Mouse (Mus musculus) granulocyte monocyte progenitor cell, adult 5-6 weeks (primary cell): ENCODE data around the gene Gm11559. TPM values are rescaled to one million over a fixed set of nuclear protein-coding genes. Genes with fewer than 3 reads are reported as not detected.
"Not testable (repeated sequence)": the region's sequence is repeated elsewhere in the genome, so short reads cannot be mapped to it uniquely, and the experiment has no call there.

ENCODE experiments used
- ATAC-seq: replicated peaks from 2 replicates; pipeline ENCODE4 v1.8.0; 2016; ENCODE audit warnings: mild to moderate bottlenecking, moderate TSS enrichment, inconsistent platforms; ENCODE audit not compliant: poor library complexity, severe bottlenecking
- total RNA-seq, 2 experiments: library from RNA; stranded (forward) in 1 of 2; stranded (reverse) in 1 of 2; fragments of 200-712, 200-1000 nt in 1 of 2; fragments of >200 nt in 1 of 2; fragmentation: Nextera tagmentation in 1 of 2; gene quantifications; 2 replicates each; pipeline ENCODE4 v1.2.3; 2014 to 2017

The Gm11559 gene
- total RNA-seq (2014; fragmentation: Nextera tagmentation) (not detected in 2 replicates), total RNA-seq (2017) (not detected in 2 replicates)

DNA sequence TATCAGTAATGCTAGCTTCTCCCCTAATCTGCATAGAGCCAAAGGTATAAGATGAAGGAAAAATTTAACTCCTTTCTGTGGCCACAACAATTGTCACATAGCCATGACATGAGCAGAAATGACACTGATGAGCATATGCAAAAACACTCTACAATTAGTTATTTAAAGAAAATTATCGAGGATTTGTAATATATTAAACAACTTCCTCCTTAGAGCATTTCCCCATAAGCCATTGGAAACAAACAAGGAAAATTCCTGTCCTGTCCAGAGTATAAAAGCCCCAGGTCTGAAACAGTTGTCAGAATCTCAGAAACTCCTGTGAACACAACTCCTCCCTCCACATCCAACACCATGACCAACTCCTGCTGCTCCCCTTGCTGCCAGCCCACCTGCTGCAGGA lies at the start of gene Gm11559:
Gene Gm11559 (plus strand): TSS at position 301 of the 400 bp plus-strand sequence.
- not testable (repeated sequence) for ATAC-seq

DNA sequence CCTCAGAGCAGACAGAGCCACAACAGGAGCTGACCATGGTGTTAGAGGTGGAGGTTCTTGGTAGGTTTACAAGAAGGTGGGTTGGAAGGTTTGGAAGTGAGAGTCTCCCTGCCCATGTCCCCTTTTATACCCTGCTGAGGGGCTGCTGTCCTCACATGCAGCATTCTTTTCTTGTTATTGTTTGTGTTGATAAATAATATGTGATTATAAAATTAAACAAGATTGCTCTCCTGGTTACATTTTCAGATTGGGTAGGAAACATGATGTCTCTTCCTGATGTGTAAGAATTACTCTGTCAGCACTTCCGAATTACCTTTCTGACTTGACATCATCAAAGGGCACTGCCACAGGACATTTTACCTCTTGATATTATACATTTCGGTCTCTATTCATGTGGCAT lies 48.7 kb upstream of the Gm11559 start, which contains the start of gene Gm11564:
Gene Gm11564 (minus strand): TSS at position 101 of the 400 bp plus-strand sequence.
- ATAC-seq = not testable (repeated sequence)

DNA sequence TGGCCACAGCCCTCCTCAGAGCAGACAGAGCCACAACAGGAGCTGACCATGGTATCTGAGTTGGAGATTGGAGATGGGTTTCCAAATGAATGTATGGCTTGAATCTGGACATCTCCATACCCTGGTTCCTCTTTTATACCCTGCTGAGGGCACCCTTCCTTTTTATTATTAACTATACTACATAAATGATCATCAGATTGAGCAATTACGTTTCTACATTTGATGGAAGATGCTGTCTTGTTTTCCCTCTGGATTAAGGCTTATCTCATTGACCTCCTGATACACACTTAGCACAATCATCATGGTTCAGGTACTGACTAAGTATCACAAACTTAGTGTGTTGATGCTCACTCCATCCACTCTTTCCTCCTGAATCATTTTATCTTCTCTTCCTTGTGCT lies 26.3 kb upstream of the Gm11559 start, which contains the start of gene 2300003K06Rik:
Gene 2300003K06Rik (minus strand): TSS at position 101 of the 400 bp plus-strand sequence.
- ATAC-seq = no peak

DNA sequence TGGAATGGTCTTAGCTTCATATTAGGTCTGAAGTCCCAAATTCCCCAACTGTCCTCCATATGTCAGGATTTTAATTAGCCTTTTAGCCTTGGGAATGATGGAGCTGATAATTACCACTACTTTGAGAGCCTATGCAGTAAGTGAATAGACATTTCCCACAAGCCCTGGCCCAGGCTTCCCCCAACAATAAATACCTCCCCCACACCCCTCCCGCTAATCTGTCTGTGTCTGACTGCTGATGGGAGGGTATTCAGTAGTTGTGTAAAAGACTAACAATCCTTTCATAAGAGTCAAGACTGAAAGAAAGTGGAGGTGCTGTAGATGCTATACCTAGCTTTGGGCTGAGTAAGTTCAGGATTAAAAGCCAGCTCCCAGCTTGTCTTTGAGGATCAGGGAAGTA lies 22.1 kb upstream of the Gm11559 start:
- ATAC-seq = no peak

DNA sequence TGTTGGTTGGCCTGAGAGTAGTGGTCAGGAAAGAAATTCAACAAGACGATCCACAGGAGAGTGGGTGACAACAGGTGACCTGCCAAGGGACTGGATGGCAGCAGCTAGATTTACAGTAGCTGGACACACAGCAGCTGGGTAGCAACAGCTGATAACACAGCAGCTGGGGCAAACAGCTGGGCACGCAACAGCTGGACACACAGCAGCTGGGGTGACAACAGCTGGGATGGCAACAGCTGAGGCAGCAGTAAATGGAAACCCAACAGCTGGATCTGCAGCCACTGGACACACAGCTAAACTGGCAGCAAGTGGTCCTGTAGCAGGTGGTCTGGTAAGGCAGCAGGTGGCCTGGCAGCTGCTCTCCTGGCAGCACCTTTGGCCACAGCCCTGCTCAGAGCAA lies 17.5 kb upstream of the Gm11559 start:
- ATAC-seq = no peak

DNA sequence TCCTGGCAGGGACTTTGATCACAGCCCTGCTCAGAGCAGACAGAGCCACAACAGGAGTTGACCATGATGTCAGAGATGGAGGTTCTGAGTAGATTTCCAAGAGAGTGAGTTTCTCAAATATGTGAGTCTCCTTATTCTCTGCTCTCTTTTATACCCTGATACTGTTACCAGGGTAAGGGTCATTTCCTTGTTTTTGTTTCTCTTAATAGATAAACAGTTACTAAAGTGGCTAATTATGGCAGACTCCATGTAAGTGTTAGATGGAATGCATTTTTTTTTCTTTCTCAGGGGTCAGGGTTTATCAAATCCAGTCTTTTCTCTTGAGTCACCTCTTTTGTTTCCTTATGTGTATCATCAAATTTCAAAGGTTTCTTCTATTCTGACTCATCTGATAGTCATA lies 12.8 kb upstream of the Gm11559 start, which contains the start of gene Krtap4-16:
Gene Krtap4-16 (minus strand): TSS at position 101 of the 400 bp plus-strand sequence.
- no peak for ATAC-seq

DNA sequence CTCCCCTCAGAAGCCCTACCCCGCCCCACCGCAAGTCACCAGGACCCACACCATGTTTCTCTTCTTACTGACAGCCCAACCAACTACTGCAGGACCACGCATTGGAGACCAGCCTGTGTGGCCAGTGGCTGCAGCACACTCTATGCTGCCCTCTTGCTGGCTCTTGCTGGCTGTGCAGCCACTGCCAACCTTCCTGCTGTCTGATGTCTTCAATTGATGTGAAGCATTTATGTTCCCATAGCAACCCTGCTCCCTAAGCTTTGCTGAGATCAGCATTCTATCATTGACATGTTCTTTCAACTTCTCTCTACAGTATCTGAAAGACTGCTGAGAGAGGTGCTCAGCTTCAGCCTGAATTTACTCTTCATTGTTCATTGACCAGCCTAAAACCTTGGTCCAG lies 10.2 kb upstream of the Gm11559 start:
- no peak for ATAC-seq

DNA sequence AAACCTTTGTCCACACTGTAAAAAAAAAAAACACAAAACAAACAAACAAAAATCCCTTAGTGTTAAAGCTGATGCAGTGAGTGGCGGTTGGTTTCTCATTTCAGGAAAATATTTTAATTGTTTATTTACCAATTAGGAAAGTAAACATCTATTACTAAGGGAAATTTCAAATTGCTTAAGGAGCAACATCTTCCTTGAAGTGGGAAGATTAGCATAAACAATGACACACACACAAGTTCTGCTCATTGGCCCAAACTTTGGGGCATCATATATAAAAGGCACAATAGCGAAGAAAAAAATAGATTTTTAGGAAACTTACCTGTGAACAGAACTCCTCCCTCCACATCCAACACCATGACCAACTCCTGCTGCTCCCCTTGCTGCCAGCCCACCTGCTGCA lies 6.7 kb upstream of the Gm11559 start, which contains the start of gene Gm11568:
Gene Gm11568 (plus strand): TSS at position 301 of the 400 bp plus-strand sequence.
- no peak for ATAC-seq

DNA sequence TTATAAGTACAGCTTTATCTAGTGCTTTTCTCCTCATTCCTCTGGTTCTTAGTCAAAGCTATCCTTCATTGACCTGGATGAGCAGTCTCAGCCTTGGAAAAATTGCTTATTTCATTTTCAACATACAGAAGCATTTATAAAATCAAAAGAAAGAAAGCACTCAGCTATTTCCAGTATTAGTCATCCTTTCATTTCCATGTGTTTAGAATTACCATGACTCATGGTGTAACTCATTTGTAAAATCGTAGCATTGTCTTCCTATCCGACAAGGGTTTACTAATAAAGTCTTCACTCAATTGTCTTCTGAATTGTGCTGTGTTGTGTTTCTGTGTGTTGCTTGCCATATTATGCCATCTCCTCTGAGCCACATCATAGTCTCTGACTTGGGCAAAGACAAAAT lies 5.5 kb upstream of the Gm11559 start:
- ATAC-seq = no peak

DNA sequence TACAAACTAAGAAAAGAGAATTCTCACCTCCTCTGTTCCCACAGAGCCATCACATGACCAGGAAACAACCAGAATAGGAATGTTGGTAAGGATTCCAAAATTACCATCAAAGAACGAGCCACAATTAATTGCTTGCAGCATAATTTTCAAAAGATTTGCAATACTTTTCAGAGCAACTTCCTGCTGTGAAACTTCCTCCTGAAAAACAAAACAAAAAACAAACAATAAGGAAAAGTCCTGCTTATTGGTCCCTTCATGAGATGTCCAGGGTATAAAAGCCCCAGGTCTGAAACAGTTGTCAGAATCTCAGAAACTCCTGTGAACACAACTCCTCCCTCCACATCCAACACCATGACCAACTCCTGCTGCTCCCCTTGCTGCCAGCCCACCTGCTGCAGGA lies 8.8 kb downstream of the Gm11559 start, which contains the start of gene Krtap9-1:
Gene Krtap9-1 (plus strand): TSS at position 301 of the 400 bp plus-strand sequence.
- ATAC-seq = not testable (repeated sequence)

DNA sequence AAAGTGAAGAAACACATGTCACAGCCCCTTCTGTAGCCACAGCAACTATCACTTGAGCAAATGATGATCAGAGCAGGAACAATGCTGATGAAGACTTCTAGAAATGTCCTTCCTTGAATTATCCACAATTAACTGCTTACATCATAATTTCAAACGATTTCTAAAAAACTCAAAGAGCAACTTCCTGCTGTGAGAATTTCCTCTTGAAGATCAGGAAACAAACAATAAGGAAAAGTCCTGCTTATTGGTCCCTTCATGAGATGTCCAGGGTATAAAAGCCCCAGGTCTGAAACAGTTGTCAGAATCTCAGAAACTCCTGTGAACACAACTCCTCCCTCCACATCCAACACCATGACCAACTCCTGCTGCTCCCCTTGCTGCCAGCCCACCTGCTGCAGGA lies 14.6 kb downstream of the Gm11559 start, which contains the start of gene Gm11567:
Gene Gm11567 (plus strand): TSS at position 301 of the 400 bp plus-strand sequence.
- ATAC-seq = not testable (repeated sequence)

DNA sequence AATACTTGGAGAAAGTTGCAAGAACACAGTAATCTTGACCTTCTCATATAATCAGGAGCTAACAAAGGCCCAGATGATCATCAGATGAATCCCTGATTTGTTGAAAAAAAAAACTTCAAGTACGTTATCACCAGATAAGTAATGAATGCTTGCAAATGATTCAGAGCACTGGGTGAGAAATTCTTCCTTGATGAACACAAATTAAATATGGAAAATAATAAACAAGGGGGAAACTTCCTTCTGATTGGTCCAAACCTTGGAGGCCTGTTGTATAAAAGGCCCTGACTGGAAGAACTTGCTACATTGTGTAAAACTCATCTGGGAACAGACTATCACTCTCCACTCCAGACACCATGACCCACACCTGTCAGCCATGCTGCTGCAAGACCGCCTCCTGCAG lies 43.3 kb downstream of the Gm11559 start, which contains the start of gene Krtap31-1:
Gene Krtap31-1 (plus strand): TSS at position 301 of the 400 bp plus-strand sequence.
- ATAC-seq = no peak

DNA sequence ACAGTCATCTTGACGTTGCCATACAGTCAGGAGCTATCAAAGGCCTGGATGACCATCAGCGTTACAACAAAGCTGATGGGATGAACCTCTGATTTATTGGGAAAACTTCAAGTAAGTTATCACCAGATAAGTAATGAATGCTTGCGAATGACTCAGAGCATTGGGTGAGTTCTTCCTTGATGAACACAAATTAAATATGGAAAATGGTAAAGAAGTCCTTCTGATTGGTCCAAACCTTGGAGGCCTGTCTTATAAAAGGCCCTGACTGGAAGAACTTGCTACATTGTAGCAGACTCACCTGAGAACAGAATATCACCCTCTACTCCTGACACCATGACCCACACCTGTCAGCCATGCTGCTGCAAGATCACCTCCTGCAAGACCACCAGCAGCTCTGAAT lies 50.2 kb downstream of the Gm11559 start, which contains the start of gene Gm11565:
Gene Gm11565 (plus strand): TSS at position 301 of the 400 bp plus-strand sequence.
- no peak for ATAC-seq

Other genes with a start within 250 kb of the Gm11559 start
Only the 30 nearest of the 37 such genes appear.
- gene Krtap4-7, start 220.4 kb upstream of the Gm11559 start, total RNA-seq (2014; fragmentation: Nextera tagmentation) = not detected in 2 replicates
- not detected in 2 replicates for gene Krtap4-7, start 220.4 kb upstream of the Gm11559 start, total RNA-seq (2017)
- gene Gm11555, start 214.2 kb upstream of the Gm11559 start, total RNA-seq (2014; fragmentation: Nextera tagmentation) = not detected in 2 replicates
- not detected in 2 replicates for gene Gm11555, start 214.2 kb upstream of the Gm11559 start, total RNA-seq (2017)
- gene Gm11563, start 205.5 kb upstream of the Gm11559 start, total RNA-seq (2014; fragmentation: Nextera tagmentation) = not detected in 2 replicates
- not detected in 2 replicates for gene Gm11563, start 205.5 kb upstream of the Gm11559 start, total RNA-seq (2017)
- not detected in 2 replicates for gene Krtap4-6, start 198.5 kb upstream of the Gm11559 start, total RNA-seq (2014; fragmentation: Nextera tagmentation)
- not detected in 2 replicates for gene Krtap4-6, start 198.5 kb upstream of the Gm11559 start, total RNA-seq (2017)
- gene Gm14190, start 173.7 kb upstream of the Gm11559 start, total RNA-seq (2014; fragmentation: Nextera tagmentation) = not detected in 2 replicates
- not detected in 2 replicates for gene Gm14190, start 173.7 kb upstream of the Gm11559 start, total RNA-seq (2017)
- gene Gm14180, start 130.2 kb upstream of the Gm11559 start, total RNA-seq (2014; fragmentation: Nextera tagmentation) = not detected in 2 replicates
- gene Gm14180, start 130.2 kb upstream of the Gm11559 start, total RNA-seq (2017) = not detected in 2 replicates
- gene Gm11595, start 91.6 kb upstream of the Gm11559 start, total RNA-seq (2014; fragmentation: Nextera tagmentation) = not detected in 2 replicates
- not detected in 2 replicates for gene Gm11595, start 91.6 kb upstream of the Gm11559 start, total RNA-seq (2017)
- gene Krtap4-8, start 83.8 kb upstream of the Gm11559 start, total RNA-seq (2014; fragmentation: Nextera tagmentation) = not detected in 2 replicates
- gene Krtap4-8, start 83.8 kb upstream of the Gm11559 start, total RNA-seq (2017) = not detected in 2 replicates
- not detected in 2 replicates for gene Krtap4-9, start 79.3 kb upstream of the Gm11559 start, total RNA-seq (2014; fragmentation: Nextera tagmentation)
- gene Krtap4-9, start 79.3 kb upstream of the Gm11559 start, total RNA-seq (2017) = not detected in 2 replicates
- not detected in 2 replicates for gene Gm11596, start 71.0 kb upstream of the Gm11559 start, total RNA-seq (2014; fragmentation: Nextera tagmentation)
- gene Gm11596, start 71.0 kb upstream of the Gm11559 start, total RNA-seq (2017) = not detected in 2 replicates
- not detected in 2 replicates for gene Gm11569, start 65.5 kb upstream of the Gm11559 start, total RNA-seq (2014; fragmentation: Nextera tagmentation)
- not detected in 2 replicates for gene Gm11569, start 65.5 kb upstream of the Gm11559 start, total RNA-seq (2017)
- not detected in 2 replicates for gene Gm11554, start 60.0 kb upstream of the Gm11559 start, total RNA-seq (2014; fragmentation: Nextera tagmentation)
- not detected in 2 replicates for gene Gm11554, start 60.0 kb upstream of the Gm11559 start, total RNA-seq (2017)
- gene Krtap4-13, start 54.6 kb upstream of the Gm11559 start, total RNA-seq (2014; fragmentation: Nextera tagmentation) = not detected in 2 replicates
- gene Krtap4-13, start 54.6 kb upstream of the Gm11559 start, total RNA-seq (2017) = not detected in 2 replicates
- not detected in 2 replicates for gene Gm11564, start 48.8 kb upstream of the Gm11559 start, total RNA-seq (2014; fragmentation: Nextera tagmentation)
- gene Gm11564, start 48.8 kb upstream of the Gm11559 start, total RNA-seq (2017) = not detected in 2 replicates
- gene 2300003K06Rik, start 26.4 kb upstream of the Gm11559 start, total RNA-seq (2014; fragmentation: Nextera tagmentation) = not detected in 2 replicates
- not detected in 2 replicates for gene 2300003K06Rik, start 26.4 kb upstream of the Gm11559 start, total RNA-seq (2017)
- gene Krtap4-16, start 12.9 kb upstream of the Gm11559 start, total RNA-seq (2014; fragmentation: Nextera tagmentation) = not detected in 2 replicates
- not detected in 2 replicates for gene Krtap4-16, start 12.9 kb upstream of the Gm11559 start, total RNA-seq (2017)
- gene Gm11568, start 6.6 kb upstream of the Gm11559 start, total RNA-seq (2014; fragmentation: Nextera tagmentation) = not detected in 2 replicates
- not detected in 2 replicates for gene Gm11568, start 6.6 kb upstream of the Gm11559 start, total RNA-seq (2017)
- gene Krtap9-1, start 8.9 kb downstream of the Gm11559 start, total RNA-seq (2014; fragmentation: Nextera tagmentation) = not detected in 2 replicates
- gene Krtap9-1, start 8.9 kb downstream of the Gm11559 start, total RNA-seq (2017) = not detected in 2 replicates
- not detected in 2 replicates for gene Gm11567, start 14.7 kb downstream of the Gm11559 start, total RNA-seq (2014; fragmentation: Nextera tagmentation)
- gene Gm11567, start 14.7 kb downstream of the Gm11559 start, total RNA-seq (2017) = not detected in 2 replicates
- not detected in 2 replicates for gene Krtap31-1, start 43.4 kb downstream of the Gm11559 start, total RNA-seq (2014; fragmentation: Nextera tagmentation)
- not detected in 2 replicates for gene Krtap31-1, start 43.4 kb downstream of the Gm11559 start, total RNA-seq (2017)
- gene Gm11565, start 50.3 kb downstream of the Gm11559 start, total RNA-seq (2014; fragmentation: Nextera tagmentation) = not detected in 2 replicates
- gene Gm11565, start 50.3 kb downstream of the Gm11559 start, total RNA-seq (2017) = not detected in 2 replicates
- gene Krtap31-2, start 71.8 kb downstream of the Gm11559 start, total RNA-seq (2014; fragmentation: Nextera tagmentation) = not detected in 2 replicates
- not detected in 2 replicates for gene Krtap31-2, start 71.8 kb downstream of the Gm11559 start, total RNA-seq (2017)
- not detected in 2 replicates for gene Krtap9-5, start 84.0 kb downstream of the Gm11559 start, total RNA-seq (2014; fragmentation: Nextera tagmentation)
- not detected in 2 replicates for gene Krtap9-5, start 84.0 kb downstream of the Gm11559 start, total RNA-seq (2017)
- not detected in 2 replicates for gene Krtap29-1, start 114.6 kb downstream of the Gm11559 start, total RNA-seq (2014; fragmentation: Nextera tagmentation)
- not detected in 2 replicates for gene Krtap29-1, start 114.6 kb downstream of the Gm11559 start, total RNA-seq (2017)
- not detected in 2 replicates for gene Krtap16-1, start 122.1 kb downstream of the Gm11559 start, total RNA-seq (2014; fragmentation: Nextera tagmentation)
- gene Krtap16-1, start 122.1 kb downstream of the Gm11559 start, total RNA-seq (2017) = not detected in 2 replicates
- not detected in 2 replicates for gene Krtap17-1, start 129.5 kb downstream of the Gm11559 start, total RNA-seq (2014; fragmentation: Nextera tagmentation)
- not detected in 2 replicates for gene Krtap17-1, start 129.5 kb downstream of the Gm11559 start, total RNA-seq (2017)
- gene Krt33a, start 151.7 kb downstream of the Gm11559 start, total RNA-seq (2014; fragmentation: Nextera tagmentation) = not detected in 2 replicates
- not detected in 2 replicates for gene Krt33a, start 151.7 kb downstream of the Gm11559 start, total RNA-seq (2017)
- gene Krt33b, start 165.4 kb downstream of the Gm11559 start, total RNA-seq (2014; fragmentation: Nextera tagmentation) = not detected in 2 replicates
- gene Krt33b, start 165.4 kb downstream of the Gm11559 start, total RNA-seq (2017) = not detected in 2 replicates
- gene Krt34, start 177.1 kb downstream of the Gm11559 start, total RNA-seq (2014; fragmentation: Nextera tagmentation) = not detected in 2 replicates
- not detected in 2 replicates for gene Krt34, start 177.1 kb downstream of the Gm11559 start, total RNA-seq (2017)
- not detected in 2 replicates for gene Krt31, start 186.1 kb downstream of the Gm11559 start, total RNA-seq (2014; fragmentation: Nextera tagmentation)
- not detected in 2 replicates for gene Krt31, start 186.1 kb downstream of the Gm11559 start, total RNA-seq (2017)